30 mouse cellular contexts compared by ENCODE assay signal in the genomic region with DNA sequence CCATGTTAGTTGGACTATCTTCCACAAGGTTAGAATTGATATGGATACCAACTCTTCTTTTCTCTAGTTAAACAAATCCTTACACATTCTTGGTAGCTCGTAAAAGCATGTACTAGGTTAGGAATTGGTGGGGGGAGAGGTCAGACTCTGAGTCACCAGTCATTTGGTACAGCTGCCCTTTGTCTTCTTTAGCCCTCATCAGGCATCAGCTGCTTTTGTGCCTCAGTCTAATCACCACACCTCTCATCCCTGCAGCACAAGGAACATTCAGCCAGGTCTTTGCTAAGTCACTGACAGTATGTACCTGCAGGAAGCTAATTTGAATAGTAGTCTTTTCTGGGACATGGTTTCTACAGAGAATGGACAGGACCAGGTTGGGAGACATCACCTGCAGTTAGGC.
"Had no signal": no experiment of that assay in that cellular context is flagged by ENCODE, and none has a peak within 500 bp of the region (broad histone marks: within the 10 kb centered on the region; RNA-seq: fewer than 3 reads in every experiment).

No protein-coding gene starts in this region.

- H3K4me1 ChIP-seq: limb, embryonic 10.5 days; limb, embryonic 12.5 days; limb, embryonic 13.5 days; limb, embryonic 15.5 days; liver, embryonic 15.5 days; lung, embryonic 15.5 days; midbrain, embryonic 10.5 days; midbrain, embryonic 12.5 days; midbrain, embryonic 13.5 days; midbrain, embryonic 15.5 days; neural tube, embryonic 12.5 days; neural tube, embryonic 13.5 days had no signal

- H3K4me3 ChIP-seq: limb, embryonic 10.5 days; limb, embryonic 12.5 days; limb, embryonic 13.5 days; limb, embryonic 15.5 days; liver, embryonic 12.5 days; liver, embryonic 13.5 days; liver, embryonic 15.5 days; lung, embryonic 15.5 days; megakaryocyte, embryonic 14.5 days; midbrain, embryonic 10.5 days; midbrain, embryonic 12.5 days; midbrain, embryonic 13.5 days; midbrain, embryonic 15.5 days; neural tube, embryonic 12.5 days; neural tube, embryonic 13.5 days had no signal

- H3K27ac ChIP-seq: limb, embryonic 10.5 days; limb, embryonic 12.5 days; limb, embryonic 13.5 days; limb, embryonic 15.5 days; liver, embryonic 12.5 days; liver, embryonic 13.5 days; liver, embryonic 14.5 days; liver, embryonic 15.5 days; lung, embryonic 15.5 days; macrophage; midbrain, embryonic 10.5 days; midbrain, embryonic 12.5 days; midbrain, embryonic 13.5 days; midbrain, embryonic 15.5 days; neural tube, embryonic 12.5 days; neural tube, embryonic 13.5 days had no signal

- H3K4me2 ChIP-seq: limb, embryonic 12.5 days; limb, embryonic 13.5 days; limb, embryonic 15.5 days; liver, embryonic 11.5 days; liver, embryonic 12.5 days; liver, embryonic 13.5 days; liver, embryonic 15.5 days; lung, embryonic 14.5 days; lung, embryonic 15.5 days; midbrain, embryonic 11.5 days; midbrain, embryonic 12.5 days; midbrain, embryonic 13.5 days; midbrain, embryonic 15.5 days; neural tube, embryonic 12.5 days; neural tube, embryonic 13.5 days had no signal

- H3K36me3 ChIP-seq: limb, embryonic 10.5 days; limb, embryonic 12.5 days; limb, embryonic 13.5 days; limb, embryonic 15.5 days; liver, embryonic 12.5 days; liver, embryonic 13.5 days; liver, embryonic 15.5 days; lung, embryonic 15.5 days; midbrain, embryonic 12.5 days; neural tube, embryonic 12.5 days had no signal

- DNase-seq: left cerebral cortex, postnatal 4 days; liver; liver, embryonic 13.5 days; liver, postnatal 0 days; lung, adult 18-20 months; lung, adult 2 months; lung, embryonic 14.5 days; lung, postnatal 10 days; lung, postnatal 14 days; lung, postnatal 36 days; lung, postnatal 4 days; midbrain, embryonic 14.5 days had no signal

- H3K27me3 ChIP-seq: limb, embryonic 12.5 days; limb, embryonic 13.5 days; limb, embryonic 15.5 days; liver, embryonic 12.5 days; liver, embryonic 13.5 days; liver, embryonic 15.5 days; lung, embryonic 15.5 days; megakaryocyte, embryonic 14.5 days; midbrain, embryonic 12.5 days; midbrain, embryonic 13.5 days; midbrain, embryonic 15.5 days; neural tube, embryonic 12.5 days; neural tube, embryonic 13.5 days had no signal

- H3K9ac ChIP-seq: limb, embryonic 12.5 days; limb, embryonic 13.5 days; limb, embryonic 15.5 days; liver, embryonic 12.5 days; liver, embryonic 13.5 days; liver, embryonic 14.5 days; liver, embryonic 15.5 days; liver, postnatal 0 days; lung, embryonic 14.5 days; lung, embryonic 15.5 days; midbrain, embryonic 12.5 days; midbrain, embryonic 13.5 days; midbrain, embryonic 15.5 days; neural tube, embryonic 12.5 days; neural tube, embryonic 13.5 days had no signal
